Mouse (Mus musculus): ENCODE measurements around the gene Olfr427. TPM values are rescaled to one million over a fixed set of nuclear protein-coding genes. Genes with fewer than 3 reads are reported as not detected.

Gene Olfr427
- polyA plus RNA-seq, 1 experiment from 2014 or later, result not detected

Other genes starting within 250 kb of the Olfr427 start
- gene Ifi211, start 183.8 kb upstream of the Olfr427 start, polyA plus RNA-seq (2015; fragmentation: Nextera tagmentation; extraction: Ambion mirVana), result 1.1 and 1.5 TPM in 2 replicates
- gene Mndal, start 154.4 kb upstream of the Olfr427 start, polyA plus RNA-seq (2015; fragmentation: Nextera tagmentation; extraction: Ambion mirVana), result 4.8 and 5.4 TPM in 2 replicates
- gene Ifi203, start 154.2 kb upstream of the Olfr427 start, polyA plus RNA-seq (2015; fragmentation: Nextera tagmentation; extraction: Ambion mirVana), result 1.8 and 1.9 TPM in 2 replicates
- gene Ifi202b, start 114.1 kb upstream of the Olfr427 start, polyA plus RNA-seq (2015; fragmentation: Nextera tagmentation; extraction: Ambion mirVana), result 2.2 and 2.3 TPM in 2 replicates
- gene Ifi205, start 65.1 kb upstream of the Olfr427 start, polyA plus RNA-seq (2015; fragmentation: Nextera tagmentation; extraction: Ambion mirVana), result 0.44 and 0.81 TPM in 2 replicates
- 0.04 TPM in 1 of 2 replicates, not detected in the other for gene Olfr433, start 56.2 kb upstream of the Olfr427 start, polyA plus RNA-seq (2015; fragmentation: Nextera tagmentation; extraction: Ambion mirVana)
- gene Olfr432, start 47.7 kb upstream of the Olfr427 start, polyA plus RNA-seq (2015; fragmentation: Nextera tagmentation; extraction: Ambion mirVana), result not detected in 2 replicates
- not detected in 2 replicates for gene Olfr430, start 30.3 kb upstream of the Olfr427 start, polyA plus RNA-seq (2015; fragmentation: Nextera tagmentation; extraction: Ambion mirVana)
- not detected in 2 replicates for gene Olfr429, start 12.6 kb upstream of the Olfr427 start, polyA plus RNA-seq (2015; fragmentation: Nextera tagmentation; extraction: Ambion mirVana)
- gene Olfr231, start 24.3 kb downstream of the Olfr427 start, polyA plus RNA-seq (2015; fragmentation: Nextera tagmentation; extraction: Ambion mirVana), result not detected in 2 replicates
- not detected in 2 replicates for gene Olfr424, start 34.6 kb downstream of the Olfr427 start, polyA plus RNA-seq (2015; fragmentation: Nextera tagmentation; extraction: Ambion mirVana)
- not detected in 2 replicates for gene Olfr420, start 58.7 kb downstream of the Olfr427 start, polyA plus RNA-seq (2015; fragmentation: Nextera tagmentation; extraction: Ambion mirVana)
- 1.5 and 2.4 TPM in 2 replicates for gene Spta1, start 75.9 kb downstream of the Olfr427 start, polyA plus RNA-seq (2015; fragmentation: Nextera tagmentation; extraction: Ambion mirVana)
- not detected in 2 replicates for gene Olfr419, start 155.2 kb downstream of the Olfr427 start, polyA plus RNA-seq (2015; fragmentation: Nextera tagmentation; extraction: Ambion mirVana)
- gene Mptx1, start 233.6 kb downstream of the Olfr427 start, polyA plus RNA-seq (2015; fragmentation: Nextera tagmentation; extraction: Ambion mirVana), result 0.50 and 1.3 TPM in 2 replicates